Mouse (Mus musculus): Measurements from ENCODE around the gene Ago4.

- no peak for TF ChIP-seq CTCF (IDR thresholded peaks at IDR 0.05; ENCODE audit: control insufficient read depth, insufficient read depth, low read length)
- no peak for TF ChIP-seq POLR2A (IDR thresholded peaks at IDR 0.05; ENCODE audit: borderline replicate concordance, control insufficient read depth, low read depth, low read length)
Observed at GRCm38 (mm10) chr4:126569783-126570182, 36.5 kb upstream of the Ago4 start.

All from bone marrow, adult 2 months (tissue).